ENCODE assay signal across 11 mouse cellular contexts in the genomic region with DNA sequence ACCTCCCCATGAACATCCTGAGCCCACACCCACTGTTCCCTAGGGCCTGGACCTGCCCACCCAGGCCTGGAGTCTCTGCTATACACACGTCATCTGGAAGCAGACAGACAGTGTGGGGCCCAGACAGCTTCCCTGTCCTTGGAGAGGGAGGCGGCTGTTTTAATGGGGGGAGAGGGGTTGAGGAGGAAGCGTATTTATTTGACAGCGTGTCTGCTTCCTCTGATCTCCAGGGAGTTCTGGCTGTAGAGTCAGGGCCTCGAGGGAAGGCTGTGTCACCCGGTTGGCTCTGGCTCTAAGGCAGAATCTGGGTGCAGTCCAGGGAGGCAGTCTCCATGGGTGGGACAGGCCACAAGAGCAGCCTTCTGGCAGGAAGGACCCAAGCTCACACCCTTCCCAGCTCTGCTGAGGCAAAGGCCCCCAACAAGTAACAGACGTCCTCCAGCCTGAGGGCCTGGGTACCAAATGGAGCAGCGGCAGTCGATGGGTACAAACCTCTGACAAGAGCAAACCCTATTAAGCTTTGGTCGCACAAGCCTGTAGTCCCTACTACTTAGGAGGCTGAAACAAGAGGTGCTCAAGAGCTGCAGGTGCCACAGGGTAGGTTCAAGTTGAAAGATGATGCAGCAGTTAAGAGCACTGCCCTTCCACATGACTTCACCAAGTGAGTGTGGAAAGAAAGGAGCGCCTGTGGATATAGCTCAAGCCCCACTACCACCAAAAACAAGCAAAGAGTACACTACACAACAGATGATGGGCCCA. TPM values are rescaled to one million over a fixed set of nuclear protein-coding genes. Genes with fewer than 3 reads are reported as not detected.
A peak's percentile ranks its signal among the peaks of the same experiment; 100 is the strongest.
DNase-seq lines count a peak whose midpoint lies in the region; ATAC-seq and TF ChIP-seq lines count a peak whose summit lies in the region.
"Had no signal": no experiment of that assay in that cellular context is flagged by ENCODE, and none has a peak within 500 bp of the region (broad histone marks: within the 10 kb centered on the region; RNA-seq: fewer than 3 reads in every experiment).

No protein-coding gene starts in this region.

- 0 out of 2 replicates have a peak, but pooled peaks cover 7% of the 10 kb centered on the region for H3K4me1 ChIP-seq in midbrain, embryonic 13.5 days (replicated peaks)
- H3K4me1 ChIP-seq in midbrain, embryonic 14.5 days (ENCODE audit: control insufficient read depth, insufficient read depth, low read length), result no peaks in the 10 kb centered on the region
- peaks cover 15% of the 10 kb centered on the region for H3K4me1 ChIP-seq in lung, embryonic 14.5 days (ENCODE audit: insufficient read depth)

- no peak overlapping the region for H3K4me3 ChIP-seq in midbrain, embryonic 13.5 days (replicated peaks)
- H3K4me3 ChIP-seq in midbrain, embryonic 14.5 days (replicated peaks; ENCODE audit: low read depth, low read length), result no peak overlapping the region
- H3K4me3 ChIP-seq in lung, embryonic 14.5 days (ENCODE audit: low read depth, low read length), result no peak overlapping the region
- H3K4me3 ChIP-seq: heart, embryonic 15.5 days; midbrain, embryonic 12.5 days had no signal

- no peaks in the 10 kb centered on the region for H3K9me3 ChIP-seq in midbrain, embryonic 13.5 days
- H3K9me3 ChIP-seq in midbrain, embryonic 14.5 days (ENCODE audit: control insufficient read depth, low read length), result no peaks in the 10 kb centered on the region
- H3K9me3 ChIP-seq in lung, embryonic 14.5 days (ENCODE audit: low read depth, low read length), result no peaks in the 10 kb centered on the region
- H3K9me3 ChIP-seq: heart, embryonic 15.5 days; midbrain, embryonic 12.5 days had no signal

- no peaks in the 10 kb centered on the region for H3K36me3 ChIP-seq in midbrain, embryonic 13.5 days
- H3K36me3 ChIP-seq in midbrain, embryonic 14.5 days (ENCODE audit: control insufficient read depth, insufficient read depth, low read length), result no peaks in the 10 kb centered on the region
- H3K36me3 ChIP-seq in lung, embryonic 14.5 days (ENCODE audit: insufficient read depth), result peaks cover 19% of the 10 kb centered on the region; the same call in 1 of the 2 replicates
- H3K36me3 ChIP-seq: heart, embryonic 15.5 days; midbrain, embryonic 12.5 days had no signal

- no peak for TF ChIP-seq CTCF in lung, embryonic 14.5 days (IDR thresholded peaks at IDR 0.05; ENCODE audit: low read depth)

- ATAC-seq in midbrain, embryonic 13.5 days, result no peak
- no peak for ATAC-seq in midbrain, embryonic 14.5 days (ENCODE audit: low FRiP score, low TSS enrichment)
- peak; percentile 95 for ATAC-seq in lung, embryonic 14.5 days (ENCODE audit: insufficient read depth)

- H3K27ac ChIP-seq in midbrain, embryonic 13.5 days, result no peak overlapping the region
- H3K27ac ChIP-seq in midbrain, embryonic 14.5 days (replicated peaks; ENCODE audit: low read depth, low read length), result no peak overlapping the region
- peak overlapping the region; percentile 81 for H3K27ac ChIP-seq in lung, embryonic 14.5 days (ENCODE audit: low read depth)
- H3K27ac ChIP-seq: heart, embryonic 15.5 days; midbrain, embryonic 12.5 days had no signal

- H3K9ac ChIP-seq in midbrain, embryonic 13.5 days (replicated peaks), result 0 out of 2 replicates have a peak overlapping the region, but pooled peaks have one; percentile 6
- H3K9ac ChIP-seq in midbrain, embryonic 14.5 days (replicated peaks; ENCODE audit: low read length), result no peak overlapping the region
- no peak overlapping the region for H3K9ac ChIP-seq in lung, embryonic 14.5 days
- H3K9ac ChIP-seq: heart, embryonic 15.5 days; midbrain, embryonic 12.5 days had no signal

- 81% methylated on average over 11 of the region's 11 CpGs for WGBS in midbrain, embryonic 13.5 days
- WGBS in midbrain, embryonic 14.5 days, result 86% methylated on average over 11 of the region's 11 CpGs
- 34% methylated on average over 11 of the region's 11 CpGs for WGBS in lung, embryonic 14.5 days

- H3K27me3 ChIP-seq in midbrain, embryonic 13.5 days, result no peaks in the 10 kb centered on the region
- H3K27me3 ChIP-seq in midbrain, embryonic 14.5 days (ENCODE audit: control insufficient read depth, insufficient read depth, low read length), result no peaks in the 10 kb centered on the region
- H3K27me3 ChIP-seq in lung, embryonic 14.5 days (ENCODE audit: insufficient read depth, low read length), result no peaks in the 10 kb centered on the region
- H3K27me3 ChIP-seq: heart, embryonic 15.5 days; midbrain, embryonic 12.5 days had no signal

- DNase-seq in adrenal gland, adult (ENCODE audit: inconsistent age in 2 of 2, low spot score in 1 of 2), result peak; percentile 75 to 79
- DNase-seq in adrenal gland, adult 18-20 months (ENCODE audit: low spot score in 2 of 2), result no peak
- DNase-seq in midbrain, embryonic 14.5 days, result no peak
- DNase-seq in lung, embryonic 14.5 days, result peak; percentile 96
- peak; percentile 58 for DNase-seq in thymus, postnatal 4 days
- no peak for DNase-seq in gastrocnemius, postnatal 25 days
- DNase-seq in layer of hippocampus, adult 9-10 months (ENCODE audit: low spot score), result no peak

- no peak overlapping the region for H3K4me2 ChIP-seq in midbrain, embryonic 13.5 days (replicated peaks)
- H3K4me2 ChIP-seq in midbrain, embryonic 14.5 days (ENCODE audit: low read length), result no peak overlapping the region
- H3K4me2 ChIP-seq in lung, embryonic 14.5 days, result no peak overlapping the region
- H3K4me2 ChIP-seq: heart, embryonic 15.5 days; midbrain, embryonic 12.5 days had no signal

RNA-seq across cellular contexts. Expression of a gene that starts 9.5 kb away (rescaled TPM):
- 10 to 100 TPM; 35.1 to 46.9 TPM for total RNA-seq in adrenal gland, adult 18-20 months (2021)
- polyA plus RNA-seq in midbrain, embryonic 13.5 days (2015; fragmentation: Nextera tagmentation; extraction: Ambion mirVana), result 3.1 and 4.2 TPM in 2 replicates
- 2.8 and 5.8 TPM in 2 replicates for polyA plus RNA-seq in midbrain, embryonic 14.5 days (2014; fragmentation: Nextera tagmentation; extraction: Ambion mirVana)
- polyA plus RNA-seq in lung, embryonic 14.5 days (2014; fragmentation: Nextera tagmentation; extraction: Ambion mirVana), result 64.2 and 68.8 TPM in 2 replicates
- total RNA-seq in gastrocnemius, postnatal 25 days (2021), result 1 to 10 TPM in 1 of 2 experiments, under 1 TPM in 1; 0.36 to 1.0 TPM

RNA-seq across cellular contexts. Expression of a gene that starts 41.6 kb away (rescaled TPM):
- 100 to 1,000 TPM; 471 to 498 TPM for total RNA-seq in adrenal gland, adult 18-20 months (2021)
- 1,061 and 1,143 TPM in 2 replicates for polyA plus RNA-seq in midbrain, embryonic 13.5 days (2015; fragmentation: Nextera tagmentation; extraction: Ambion mirVana)
- polyA plus RNA-seq in midbrain, embryonic 14.5 days (2014; fragmentation: Nextera tagmentation; extraction: Ambion mirVana), result 1,139 and 1,189 TPM in 2 replicates
- polyA plus RNA-seq in lung, embryonic 14.5 days (2014; fragmentation: Nextera tagmentation; extraction: Ambion mirVana), result 781 and 807 TPM in 2 replicates
- total RNA-seq in gastrocnemius, postnatal 25 days (2021), result 100 to 1,000 TPM; 255 to 270 TPM

RNA-seq across cellular contexts. Expression of a gene that starts 59.6 kb away (rescaled TPM):
- not detected for total RNA-seq in adrenal gland, adult 18-20 months (2021)
- polyA plus RNA-seq in midbrain, embryonic 13.5 days (2015; fragmentation: Nextera tagmentation; extraction: Ambion mirVana), result not detected in 2 replicates
- polyA plus RNA-seq in midbrain, embryonic 14.5 days (2014; fragmentation: Nextera tagmentation; extraction: Ambion mirVana), result not detected in 2 replicates
- not detected in 2 replicates for polyA plus RNA-seq in lung, embryonic 14.5 days (2014; fragmentation: Nextera tagmentation; extraction: Ambion mirVana)
- total RNA-seq in gastrocnemius, postnatal 25 days (2021), result not detected
- total RNA-seq: left cerebral cortex, postnatal 10 days had no signal
- polyA plus RNA-seq: heart, embryonic 15.5 days; midbrain, embryonic 12.5 days had no signal

Comparison
In these comparisons a context has a peak if more than half of its experiments do, and no peak if none do; other contexts are left out.
1. DNase-seq: peak in adrenal gland, adult (2 of 2), lung, embryonic 14.5 days (single experiment) and thymus, postnatal 4 days (single experiment); none in adrenal gland, adult 18-20 months (0 of 2), midbrain, embryonic 14.5 days (single experiment), gastrocnemius, postnatal 25 days (single experiment) and layer of hippocampus, adult 9-10 months (single experiment).